Mouse (Mus musculus): ENCODE results near the gene Gpr153. TPM values are rescaled to one million over a fixed set of nuclear protein-coding genes. Genes with fewer than 3 reads are reported as not detected.
"Not testable (repeated sequence)": the region's sequence is repeated elsewhere in the genome, so short reads cannot be mapped to it uniquely, and the experiment has no call there.

Gene Gpr153
- 1 to 10 TPM; 3.5 to 8.3 TPM for total RNA-seq (2021)
- polyA plus RNA-seq (2012; rRNA removed): 16.6 and 22.4 TPM in 2 replicates
- long read RNA-seq, transcript Gpr153-202 (6 exons, 3,838 nt): major isoform, 7 of 15 reads
- long read RNA-seq, partial matches to known transcripts: 2 of 15 reads
- long read RNA-seq, other reads (novel, unspliced or antisense): 3 of 15 reads

GRCm38 (mm10) chr4:152273621-152274236 lies at the start of gene Gpr153:
Gene Gpr153 (plus strand): TSS chr4:152274232.
- DNase-seq: peak; percentile 56

- DNase-seq: no peak
Measured at GRCm38 (mm10) chr4:152226901-152227486, 47.0 kb upstream of the Gpr153 start.

GRCm38 (mm10) chr4:152227749-152228527 lies 46.1 kb upstream of the Gpr153 start:
- DNase-seq: no peak

- DNase-seq: not testable (repeated sequence)
Measured at GRCm38 (mm10) chr4:152230331-152230730, 43.7 kb upstream of the Gpr153 start.

- no peak for DNase-seq
Measured at GRCm38 (mm10) chr4:152231326-152231725, 42.7 kb upstream of the Gpr153 start.

- no peak for DNase-seq
Measured at GRCm38 (mm10) chr4:152232411-152232903, 41.6 kb upstream of the Gpr153 start.

- DNase-seq: no peak
Measured at GRCm38 (mm10) chr4:152239974-152240373, 34.1 kb upstream of the Gpr153 start.

- no peak for DNase-seq
Measured at GRCm38 (mm10) chr4:152243241-152243891, 30.7 kb upstream of the Gpr153 start.

GRCm38 (mm10) chr4:152243969-152244368 lies 30.1 kb upstream of the Gpr153 start:
- no peak for DNase-seq

- no peak for DNase-seq
Measured at GRCm38 (mm10) chr4:152244545-152245522, 29.2 kb upstream of the Gpr153 start.

GRCm38 (mm10) chr4:152246011-152246410 lies 28.0 kb upstream of the Gpr153 start:
- DNase-seq: no peak

- no peak for DNase-seq
Measured at GRCm38 (mm10) chr4:152247195-152247594, 26.8 kb upstream of the Gpr153 start.

- no peak for DNase-seq
Measured at GRCm38 (mm10) chr4:152250615-152251014, 23.4 kb upstream of the Gpr153 start.

- peak; percentile 68 for DNase-seq
Measured at GRCm38 (mm10) chr4:152253183-152253759, 20.8 kb upstream of the Gpr153 start.

- peak; percentile 47 for DNase-seq
Measured at GRCm38 (mm10) chr4:152257070-152257469, 17.0 kb upstream of the Gpr153 start.

- peak; percentile 69 for DNase-seq
Measured at GRCm38 (mm10) chr4:152260451-152260850, 13.6 kb upstream of the Gpr153 start.

- no peak for DNase-seq
Measured at GRCm38 (mm10) chr4:152262187-152262586, 11.8 kb upstream of the Gpr153 start.

GRCm38 (mm10) chr4:152263089-152263488 lies 10.9 kb upstream of the Gpr153 start:
- DNase-seq: no peak

- peak; percentile 20 for DNase-seq
Measured at GRCm38 (mm10) chr4:152263512-152264176, 10.4 kb upstream of the Gpr153 start.

GRCm38 (mm10) chr4:152264177-152264530 lies 9.9 kb upstream of the Gpr153 start:
- DNase-seq: no peak

All from adrenal gland, adult 2 months (tissue).